Mouse (Mus musculus): ENCODE measurements around the gene Rusc2.
A peak's percentile ranks its signal among the peaks of the same experiment; 100 is the strongest.

The Rusc2 gene

GRCm38 (mm10) chr4:43386932-43387331 lies 5.2 kb downstream of the Rusc2 start:
- DNase-seq = no peak

- no peak for DNase-seq
These were observed 7.6 kb downstream of the Rusc2 start for GRCm38 (mm10) chr4:43389390-43389789.

- DNase-seq = no peak
These were observed 8.2 kb downstream of the Rusc2 start for GRCm38 (mm10) chr4:43389845-43390440.

- no peak for DNase-seq
These were observed 9.8 kb downstream of the Rusc2 start for GRCm38 (mm10) chr4:43391521-43392050.

- no peak for DNase-seq
These were observed 12.6 kb downstream of the Rusc2 start for GRCm38 (mm10) chr4:43394345-43394891.

GRCm38 (mm10) chr4:43395147-43395546 lies 13.4 kb downstream of the Rusc2 start:
- no peak for DNase-seq

- no peak for DNase-seq
These were observed 14.1 kb downstream of the Rusc2 start for GRCm38 (mm10) chr4:43395836-43396235.

- DNase-seq = no peak
These were observed 14.6 kb downstream of the Rusc2 start for GRCm38 (mm10) chr4:43396381-43396780.

GRCm38 (mm10) chr4:43398014-43398413 lies 16.2 kb downstream of the Rusc2 start:
- DNase-seq = no peak

GRCm38 (mm10) chr4:43398829-43399331 lies 17.1 kb downstream of the Rusc2 start:
- peak; percentile 66 for DNase-seq

- no peak for DNase-seq
These were observed 17.8 kb downstream of the Rusc2 start for GRCm38 (mm10) chr4:43399391-43400131.

- DNase-seq = no peak
These were observed 19.2 kb downstream of the Rusc2 start for GRCm38 (mm10) chr4:43400976-43401375.

- DNase-seq = no peak
These were observed 19.7 kb downstream of the Rusc2 start for GRCm38 (mm10) chr4:43401486-43401885.

- no peak for DNase-seq
These were observed 20.4 kb downstream of the Rusc2 start for GRCm38 (mm10) chr4:43402212-43402611.

- no peak for DNase-seq
These were observed 22.9 kb downstream of the Rusc2 start for GRCm38 (mm10) chr4:43404697-43405096.

GRCm38 (mm10) chr4:43406162-43406971 lies 24.6 kb downstream of the Rusc2 start:
- peak; percentile 68 for DNase-seq

- no peak for DNase-seq
These were observed 25.5 kb downstream of the Rusc2 start for GRCm38 (mm10) chr4:43407071-43407920.

- DNase-seq = no peak
These were observed 33.0 kb downstream of the Rusc2 start for GRCm38 (mm10) chr4:43414761-43415160.

- DNase-seq = no peak
These were observed 33.7 kb downstream of the Rusc2 start for GRCm38 (mm10) chr4:43415221-43416070.

- no peak for DNase-seq
These were observed 34.3 kb downstream of the Rusc2 start for GRCm38 (mm10) chr4:43416071-43416490.

Data from right cerebral cortex, postnatal 14 days (tissue).